In the genomic region with DNA sequence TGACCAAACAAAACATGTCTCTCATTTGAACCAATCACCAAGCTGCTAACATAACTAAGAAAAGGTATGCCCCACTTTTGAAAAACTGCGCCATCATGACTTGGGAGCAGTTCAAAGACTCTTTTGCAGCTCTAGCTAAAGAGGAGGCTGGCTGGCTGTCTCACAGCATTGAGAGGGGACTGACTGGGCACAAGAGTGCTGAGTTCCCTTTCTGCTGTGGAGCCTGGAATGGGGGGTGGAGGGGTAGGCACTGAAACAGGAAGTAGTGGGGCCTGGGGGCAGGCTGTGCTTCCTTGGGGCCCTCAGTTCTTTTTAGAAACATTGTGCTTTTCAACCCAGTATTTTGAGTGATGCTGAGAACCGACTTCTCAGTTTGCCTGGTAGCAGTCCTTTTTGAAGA, we compare ENCODE assay signal across 11 mouse cellular contexts. TPM values are rescaled to one million over a fixed set of nuclear protein-coding genes. Genes with fewer than 3 reads are reported as not detected.
DNase-seq lines count a peak whose midpoint lies in the region; ATAC-seq lines count a peak whose summit lies in the region.
"Had no signal": no experiment of that assay in that cellular context is flagged by ENCODE, and none has a peak within 500 bp of the region (broad histone marks: within the 10 kb centered on the region; RNA-seq: fewer than 3 reads in every experiment).

No protein-coding gene starts in this region.

- peak overlapping the region; percentile 20; the same call in 1 of the 2 replicates for H3K4me2 ChIP-seq in liver, embryonic 11.5 days
- no peak overlapping the region for H3K4me2 ChIP-seq in stomach, embryonic 16.5 days (ENCODE audit: low read depth, low read length)
- no peak overlapping the region for H3K4me2 ChIP-seq in kidney, embryonic 14.5 days (replicated peaks; ENCODE audit: low read depth, low read length)
- H3K4me2 ChIP-seq: neural tube, embryonic 12.5 days had no signal

- no peaks in the 10 kb centered on the region for H3K36me3 ChIP-seq in liver, embryonic 11.5 days (ENCODE audit: control insufficient read depth, insufficient read depth, low read length)
- no peaks in the 10 kb centered on the region for H3K36me3 ChIP-seq in stomach, embryonic 16.5 days (ENCODE audit: control insufficient read depth, insufficient read depth, low read length)
- no peaks in the 10 kb centered on the region for H3K36me3 ChIP-seq in kidney, embryonic 14.5 days (ENCODE audit: control insufficient read depth, insufficient read depth, low read length)
- H3K36me3 ChIP-seq: neural tube, embryonic 12.5 days had no signal

- H3K27me3 ChIP-seq in liver, embryonic 11.5 days (replicated peaks; ENCODE audit: control insufficient read depth, insufficient read depth, low read length): no peaks in the 10 kb centered on the region
- no peaks in the 10 kb centered on the region for H3K27me3 ChIP-seq in stomach, embryonic 16.5 days (ENCODE audit: control insufficient read depth, insufficient read depth, low read length)
- H3K27me3 ChIP-seq in kidney, embryonic 14.5 days (ENCODE audit: control insufficient read depth, insufficient read depth, low read length): no peaks in the 10 kb centered on the region
- H3K27me3 ChIP-seq: neural tube, embryonic 12.5 days had no signal

- 45% methylated on average over 2 of the region's 2 CpGs for WGBS in liver, embryonic 11.5 days
- WGBS in stomach, embryonic 16.5 days: 78% methylated on average over 2 of the region's 2 CpGs
- 83% methylated on average over 2 of the region's 2 CpGs for WGBS in kidney, embryonic 14.5 days

- H3K27ac ChIP-seq in liver, embryonic 11.5 days (ENCODE audit: low read depth, low read length): peak overlapping the region; percentile 83
- peak overlapping the region; percentile 51; the same call in 1 of the 2 replicates for H3K27ac ChIP-seq in stomach, embryonic 16.5 days (ENCODE audit: low read length)
- no peak overlapping the region for H3K27ac ChIP-seq in kidney, embryonic 14.5 days (ENCODE audit: low read depth, low read length)
- H3K27ac ChIP-seq: neural tube, embryonic 12.5 days had no signal

- H3K9me3 ChIP-seq in liver, embryonic 11.5 days (ENCODE audit: control insufficient read depth, low read length): no peaks in the 10 kb centered on the region
- H3K9me3 ChIP-seq in stomach, embryonic 16.5 days (replicated peaks; ENCODE audit: control insufficient read depth, low read length): no peaks in the 10 kb centered on the region
- no peaks in the 10 kb centered on the region for H3K9me3 ChIP-seq in kidney, embryonic 14.5 days (ENCODE audit: control insufficient read depth, low read length)
- H3K9me3 ChIP-seq: neural tube, embryonic 12.5 days had no signal

- peak; percentile 46 for ATAC-seq in activated CD4-positive, CD25-positive, alpha-beta regulatory T cell, adult 4 months
- ATAC-seq in liver, embryonic 11.5 days (replicated peaks; ENCODE audit: low FRiP score): no peak
- ATAC-seq in stomach, embryonic 16.5 days (ENCODE audit: insufficient read depth, low FRiP score): no peak
- ATAC-seq in kidney, embryonic 14.5 days (ENCODE audit: low FRiP score, low TSS enrichment): no peak

- no peak overlapping the region for H3K9ac ChIP-seq in liver, embryonic 11.5 days (ENCODE audit: low read depth, low read length)
- no peak overlapping the region for H3K9ac ChIP-seq in stomach, embryonic 16.5 days (ENCODE audit: low read length)
- no peak overlapping the region for H3K9ac ChIP-seq in kidney, embryonic 14.5 days (ENCODE audit: low read depth, low read length)
- H3K9ac ChIP-seq: neural tube, embryonic 12.5 days had no signal

- DNase-seq in layer of hippocampus, adult 11-12 months (ENCODE audit: low spot score): peak; percentile 61
- DNase-seq in layer of hippocampus, postnatal 10 days (ENCODE audit: low spot score in 2 of 2): no peak
- DNase-seq in liver, embryonic 11.5 days (ENCODE audit: low spot score): no peak
- DNase-seq in adrenal gland, adult 18-20 months (ENCODE audit: low spot score in 2 of 2): no peak
- DNase-seq in kidney, postnatal 14 days: no peak
- DNase-seq: adrenal gland, postnatal 10 days had no signal

- peaks cover 28% of the 10 kb centered on the region for H3K4me1 ChIP-seq in liver, embryonic 11.5 days (replicated peaks; ENCODE audit: control insufficient read depth, insufficient read depth, low read length)
- peaks cover 2% of the 10 kb centered on the region; the same call in 1 of the 2 replicates for H3K4me1 ChIP-seq in stomach, embryonic 16.5 days (ENCODE audit: control insufficient read depth, insufficient read depth, low read length)
- no peaks in the 10 kb centered on the region for H3K4me1 ChIP-seq in kidney, embryonic 14.5 days (ENCODE audit: control insufficient read depth, insufficient read depth, low read length)
- H3K4me1 ChIP-seq: neural tube, embryonic 12.5 days had no signal

- H3K4me3 ChIP-seq in liver, embryonic 11.5 days (ENCODE audit: low read depth, low read length): no peak overlapping the region
- H3K4me3 ChIP-seq in stomach, embryonic 16.5 days (replicated peaks; ENCODE audit: low read length): no peak overlapping the region
- no peak overlapping the region for H3K4me3 ChIP-seq in kidney, embryonic 14.5 days (ENCODE audit: low read length)
- H3K4me3 ChIP-seq: neural tube, embryonic 12.5 days had no signal

RNA-seq across cellular contexts. Expression of gene Ifngr1, which starts 7.7 kb away (rescaled TPM):
- 10 to 100 TPM; 15.7 to 17.7 TPM for total RNA-seq in layer of hippocampus, postnatal 10 days (2021)
- polyA plus RNA-seq in activated CD4-positive, CD25-positive, alpha-beta regulatory T cell, adult 4 months (2017; shearing (Covaris generic)): 100 to 1,000 TPM; 280 to 446 TPM
- 53.7 and 61.1 TPM in 2 replicates for polyA plus RNA-seq in liver, embryonic 11.5 days (2014; fragmentation: Nextera tagmentation; extraction: Ambion mirVana)
- polyA plus RNA-seq in stomach, embryonic 16.5 days (2015; fragmentation: Nextera tagmentation; extraction: Ambion mirVana): 75.3 and 79.8 TPM in 2 replicates
- 10 to 100 TPM; 51.3 to 56.1 TPM for total RNA-seq in adrenal gland, adult 18-20 months (2021)
- 45.6 and 52.7 TPM in 2 replicates for polyA plus RNA-seq in kidney, embryonic 14.5 days (2014; fragmentation: Nextera tagmentation; extraction: Ambion mirVana)

RNA-seq across cellular contexts. Expression of gene Il22ra2, which starts 37.7 kb away (rescaled TPM):
- not detected for total RNA-seq in layer of hippocampus, postnatal 10 days (2021)
- polyA plus RNA-seq in activated CD4-positive, CD25-positive, alpha-beta regulatory T cell, adult 4 months (2017; shearing (Covaris generic)): not detected
- not detected in 2 replicates for polyA plus RNA-seq in liver, embryonic 11.5 days (2014; fragmentation: Nextera tagmentation; extraction: Ambion mirVana)
- polyA plus RNA-seq in stomach, embryonic 16.5 days (2015; fragmentation: Nextera tagmentation; extraction: Ambion mirVana): not detected in 2 replicates
- not detected for total RNA-seq in adrenal gland, adult 18-20 months (2021)
- polyA plus RNA-seq in kidney, embryonic 14.5 days (2014; fragmentation: Nextera tagmentation; extraction: Ambion mirVana): not detected in 2 replicates
- total RNA-seq: layer of hippocampus, postnatal 14 days had no signal
- polyA plus RNA-seq: neural tube, embryonic 12.5 days had no signal
